Mouse (Mus musculus) B cell, adult 62 days (primary cell): ENCODE data around the gene Btd. TPM values are rescaled to one million over a fixed set of nuclear protein-coding genes. Genes with fewer than 3 reads are reported as not detected.

Experiments
- total RNA-seq: library from RNA; stranded (reverse); gene quantifications from 4 replicates; pipeline ENCODE4 v1.2.4, GENCODE M21; 2023

Gene Btd
- total RNA-seq = 15.6 to 17.3 TPM (median 16.9 TPM) in 4 replicates

GRCm38 (mm10) chr14:31640890-31641505, at the start of gene Btd, which contains the start of gene Hacl1:
Gene Btd, plus strand, starts transcription at chr14:31641028.
Gene Hacl1, minus strand, starts transcription at chr14:31641286.

DNA sequence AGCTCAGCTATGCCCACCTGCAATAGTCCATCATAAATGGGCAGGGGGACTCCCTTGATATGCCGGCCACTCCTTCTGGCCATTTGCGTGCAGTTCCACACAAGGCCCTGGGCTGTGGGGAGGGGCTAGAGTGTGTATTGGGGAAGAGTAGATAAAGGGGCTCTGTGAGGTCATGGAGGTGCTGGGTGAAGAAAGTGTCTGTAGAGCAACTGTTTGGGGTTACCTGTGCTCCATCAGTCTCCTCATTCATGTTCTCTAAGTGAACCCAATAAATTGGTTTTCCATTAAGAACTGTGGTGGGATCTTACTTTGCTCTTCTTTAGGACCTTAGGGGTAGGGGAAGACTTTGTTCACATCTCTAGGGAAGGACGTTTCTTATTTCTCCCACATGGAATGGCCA, 49.6 kb upstream of the Btd start, which contains the start of gene Colq:
Gene Colq (minus strand): TSS at position 101 of the 400 bp plus-strand sequence.

GRCm38 (mm10) chr14:31640346-31640889, 410 bp upstream of the Btd start, which contains the start of gene Gm49387:
Gene Gm49387, minus strand, starts transcription at chr14:31640878.

Other genes with a start within 250 kb of the Btd start
- 260 to 320 TPM (median 313 TPM) in 4 replicates for gene Sh3bp5, start 204.9 kb upstream of the Btd start, total RNA-seq
- gene Eaf1, start 146.6 kb upstream of the Btd start, total RNA-seq = 29.7 to 37.5 TPM (median 31.8 TPM) in 4 replicates
- gene Mettl6, start 146.0 kb upstream of the Btd start, total RNA-seq = 32.2 to 40.3 TPM (median 36.3 TPM) in 4 replicates
- gene Colq, start 49.7 kb upstream of the Btd start, total RNA-seq = 3.1 to 4.0 TPM (median 3.6 TPM) in 4 replicates
- gene Gm49387, start 150 bp upstream of the Btd start, total RNA-seq = 1.0 TPM in 1 of 4 replicates, not detected in the others
- 7.5 to 12.2 TPM (median 9.3 TPM) in 4 replicates for gene Hacl1, start 258 bp downstream of the Btd start, total RNA-seq
- 39.7 to 46.3 TPM (median 40.5 TPM) in 4 replicates for gene Ankrd28, start 189.6 kb downstream of the Btd start, total RNA-seq